Mouse (Mus musculus): ENCODE results near the gene Fnd3c2.
"Not testable (repeated sequence)": the region's sequence is repeated elsewhere in the genome, so short reads cannot be mapped to it uniquely, and the experiment has no call there.

Gene Fnd3c2

GRCm38 (mm10) chrX:106255276-106255675 lies at the start of gene Fnd3c2:
TSS of gene Fnd3c2 (minus strand) at chrX:106255376.
- in situ Hi-C loops (cut with MboI) = no loop called here

DNA sequence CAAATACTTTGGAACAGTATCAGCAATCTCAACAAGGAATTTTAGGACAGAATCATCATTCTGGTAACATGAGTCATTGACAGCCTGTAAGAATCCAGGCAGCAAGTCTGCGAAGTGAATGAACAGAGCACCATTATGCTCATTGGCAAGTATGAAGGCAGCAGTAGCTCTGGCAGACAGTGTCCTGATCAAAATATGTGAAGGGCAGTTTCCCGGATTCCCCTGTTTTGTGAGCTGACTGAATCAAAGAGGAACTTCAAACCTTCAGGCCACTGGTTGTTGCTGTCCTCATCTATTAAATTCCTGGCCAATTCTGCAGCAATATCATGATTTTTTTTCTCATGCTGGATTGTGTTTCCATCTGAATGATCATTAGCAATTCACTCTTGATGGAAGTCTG lies 29.3 kb upstream of the Fnd3c2 start:
- in situ Hi-C loops (cut with MboI) = no loop called here

DNA sequence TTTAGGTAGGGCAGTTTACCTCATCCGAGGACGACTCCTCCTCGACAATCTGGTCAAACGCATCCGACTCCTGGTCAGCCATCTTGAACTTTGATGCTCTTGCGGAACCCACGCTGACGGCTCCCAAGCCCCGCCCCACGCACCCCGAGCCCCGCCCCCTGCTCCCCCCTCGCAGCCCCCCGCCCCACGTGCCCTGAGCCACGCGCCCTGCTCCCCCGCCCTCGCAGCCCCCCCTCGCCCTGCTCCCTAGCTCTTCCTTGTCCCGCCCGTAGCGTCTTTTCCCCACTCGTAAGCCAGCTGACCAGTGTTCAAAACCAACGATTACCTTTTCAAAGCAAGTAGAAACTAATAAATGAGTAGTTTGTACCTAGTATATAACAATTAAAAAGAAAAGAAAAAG lies 34.1 kb downstream of the Fnd3c2 start, which contains the start of gene Taf9b:
Taf9b (minus strand) TSS at position 101 of the 400 bp plus-strand sequence.
- in situ Hi-C loops (cut with MboI) = loop anchor here (25.0 kb wide), 1 partner anchor 1266 kb away; no protein-coding TSS in a partner anchor

- in situ Hi-C loops (cut with MboI) = loop anchor here (25.0 kb wide), 1 partner anchor 1268 kb away; no protein-coding TSS in a partner anchor
Measured at GRCm38 (mm10) chrX:106219171-106220032, 35.8 kb downstream of the Fnd3c2 start.

GRCm38 (mm10) chrX:106209100-106209499 lies 46.1 kb downstream of the Fnd3c2 start:
- in situ Hi-C loops (cut with MboI) = loop anchor here (25.0 kb wide), 1 partner anchor 1278 kb away; no protein-coding TSS in a partner anchor

DNA sequence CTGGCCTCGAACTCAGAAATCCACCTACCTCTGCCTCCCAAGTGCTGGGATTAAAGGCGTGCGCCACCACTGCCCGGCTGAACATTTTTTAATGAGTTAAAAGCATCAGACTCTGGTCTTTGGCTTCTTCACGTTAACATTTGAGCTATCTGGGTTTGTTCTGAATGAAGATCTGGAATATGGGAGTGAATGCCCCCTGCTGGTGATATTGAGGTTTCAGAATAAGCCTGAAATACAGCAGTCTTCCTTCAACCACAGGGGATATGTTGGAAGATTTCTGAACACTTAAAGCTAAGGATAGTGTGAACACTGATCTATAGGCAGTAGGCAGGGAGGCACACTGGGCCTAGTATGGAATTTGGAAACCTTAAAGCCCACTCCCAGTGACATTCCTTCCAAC lies 56.3 kb downstream of the Fnd3c2 start:
- in situ Hi-C loops (cut with MboI) = no loop called here

DNA sequence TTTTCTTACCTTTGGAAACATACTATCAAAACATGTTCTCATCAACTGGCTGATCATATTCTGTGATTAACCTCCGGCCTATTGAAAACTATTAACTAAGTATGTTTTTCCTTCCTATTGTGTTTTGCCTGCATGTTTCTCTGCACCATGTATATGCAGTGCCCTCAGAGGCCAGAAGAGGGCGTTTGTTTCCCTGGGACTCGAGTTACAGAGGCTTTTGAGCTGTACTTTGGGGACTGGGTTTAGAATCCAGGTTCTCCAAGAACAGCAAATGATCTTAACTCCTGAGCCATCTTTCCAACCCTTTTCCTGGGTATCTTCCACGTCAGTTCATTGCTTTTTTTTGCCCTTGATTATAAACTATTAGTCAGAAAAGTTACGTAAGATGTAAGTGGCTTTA lies 57.9 kb downstream of the Fnd3c2 start:
- in situ Hi-C loops (cut with MboI) = no loop called here

DNA sequence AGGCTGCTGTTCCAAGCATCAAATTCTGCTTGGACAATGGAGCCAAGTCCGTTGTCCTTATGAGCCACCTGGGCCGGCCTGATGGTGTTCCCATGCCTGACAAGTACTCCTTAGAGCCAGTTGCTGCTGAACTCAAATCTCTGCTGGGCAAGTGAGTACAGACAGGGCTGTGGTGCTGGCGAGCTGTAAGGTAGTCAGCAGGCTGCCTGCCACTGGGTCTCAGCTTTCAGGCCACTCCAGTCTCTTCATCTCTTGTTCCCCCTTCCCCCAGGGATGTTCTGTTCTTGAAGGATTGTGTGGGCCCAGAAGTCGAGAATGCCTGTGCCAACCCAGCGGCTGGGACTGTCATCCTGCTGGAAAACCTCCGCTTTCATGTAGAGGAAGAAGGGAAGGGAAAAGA lies 60.8 kb downstream of the Fnd3c2 start:
- in situ Hi-C loops (cut with MboI) = not testable (repeated sequence)

- in situ Hi-C loops (cut with MboI) = no loop called here
Measured at GRCm38 (mm10) chrX:106190091-106190490, 65.1 kb downstream of the Fnd3c2 start.

- in situ Hi-C loops (cut with MboI) = no loop called here
Measured at GRCm38 (mm10) chrX:106189356-106189755, 65.8 kb downstream of the Fnd3c2 start.

DNA sequence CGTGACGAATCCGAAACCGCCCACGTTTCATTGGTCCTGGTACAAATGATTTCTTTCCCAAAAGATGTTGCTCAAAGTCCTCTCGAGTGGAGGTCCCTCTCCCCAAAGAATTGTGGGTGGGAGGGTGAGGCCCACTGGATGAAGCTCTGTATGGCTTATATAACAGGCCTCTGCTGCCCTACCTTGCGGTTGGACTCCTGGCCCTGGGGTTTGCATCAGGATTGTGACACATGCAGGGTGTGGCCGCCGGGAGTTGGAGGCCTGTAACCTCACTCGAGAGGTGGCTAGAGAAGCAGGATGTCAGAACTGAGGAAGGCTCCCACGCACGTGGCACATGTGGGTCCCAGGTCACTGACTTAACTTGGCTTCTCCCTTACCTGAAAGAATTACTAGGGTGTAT lies 67.4 kb downstream of the Fnd3c2 start:
- in situ Hi-C loops (cut with MboI) = no loop called here

DNA sequence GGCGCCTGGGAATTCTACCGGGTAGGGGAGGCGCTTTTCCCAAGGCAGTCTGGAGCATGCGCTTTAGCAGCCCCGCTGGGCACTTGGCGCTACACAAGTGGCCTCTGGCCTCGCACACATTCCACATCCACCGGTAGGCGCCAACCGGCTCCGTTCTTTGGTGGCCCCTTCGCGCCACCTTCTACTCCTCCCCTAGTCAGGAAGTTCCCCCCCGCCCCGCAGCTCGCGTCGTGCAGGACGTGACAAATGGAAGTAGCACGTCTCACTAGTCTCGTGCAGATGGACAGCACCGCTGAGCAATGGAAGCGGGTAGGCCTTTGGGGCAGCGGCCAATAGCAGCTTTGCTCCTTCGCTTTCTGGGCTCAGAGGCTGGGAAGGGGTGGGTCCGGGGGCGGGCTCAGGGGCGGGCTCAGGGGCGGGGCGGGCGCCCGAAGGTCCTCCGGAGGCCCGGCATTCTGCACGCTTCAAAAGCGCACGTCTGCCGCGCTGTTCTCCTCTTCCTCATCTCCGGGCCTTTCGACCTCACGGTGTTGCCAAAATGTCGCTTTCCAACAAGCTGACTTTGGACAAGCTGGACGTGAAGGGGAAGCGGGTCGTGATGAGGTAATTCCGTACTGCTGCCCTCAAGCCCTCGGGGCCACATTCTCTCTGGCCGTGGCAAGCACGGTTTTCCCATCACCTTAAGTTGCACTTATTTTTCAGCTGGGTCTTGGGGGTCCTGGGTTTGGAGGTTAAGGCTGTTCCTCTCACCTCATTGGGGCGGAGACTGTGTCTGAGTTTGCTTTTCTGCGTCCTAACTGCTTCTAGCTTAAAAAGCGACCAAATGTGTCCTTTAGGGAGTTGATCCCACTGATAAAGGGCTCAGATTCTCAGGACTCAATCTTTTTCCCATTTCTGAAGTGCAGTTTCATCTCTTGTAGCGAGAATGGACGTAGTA lies 68.2 kb downstream of the Fnd3c2 start, which contains the start of gene Pgk1:
Pgk1 (plus strand) TSS at position 388 of the 937 bp plus-strand sequence.
- in situ Hi-C loops (cut with MboI) = no loop called here

- in situ Hi-C loops (cut with MboI) = no loop called here
Measured at GRCm38 (mm10) chrX:106185706-106186105, 69.5 kb downstream of the Fnd3c2 start.
